Mouse (Mus musculus) heart, postnatal 0 days (tissue): ENCODE data around the gene Cdon.

Source experiments
- CTCF ChIP-seq: IDR thresholded peaks from 2 replicates; pipeline ENCODE4 v1.5.1; 2016; ENCODE audit warnings: antibody characterized with exemption, control low read depth, low read depth
- EP300 ChIP-seq: IDR thresholded peaks from 2 replicates; pipeline ENCODE4 v1.6.1; 2016; ENCODE audit warnings: antibody characterized with exemption, low read depth

DNA sequence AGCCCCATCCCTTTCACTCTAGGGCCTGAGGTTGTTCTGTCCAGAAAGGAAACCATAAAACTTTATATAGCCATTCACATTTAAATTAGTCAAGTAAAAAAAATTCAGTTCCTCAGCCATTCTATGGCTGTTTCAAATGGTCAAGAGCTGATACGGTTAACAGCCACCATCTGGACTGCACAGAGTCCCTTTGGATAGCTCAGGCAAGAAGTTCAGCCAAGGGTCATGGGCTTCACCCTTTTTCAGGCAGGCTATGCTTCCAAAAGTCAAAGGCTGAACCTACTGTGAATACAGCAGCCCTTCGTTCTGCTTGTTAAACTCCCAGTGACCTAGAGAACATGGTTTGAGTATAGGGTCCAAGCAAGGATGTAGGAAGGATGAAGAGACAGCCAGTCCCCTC, 123.7 kb downstream of the Cdon start:
- TF ChIP-seq EP300 (no peak), CTCF (no peak)
